Mouse (Mus musculus) 3134 (cell line): ENCODE data around the gene Adam19.

Experiments
- DNase-seq: peaks from one replicate; pipeline ENCODE4 v3.0.0-alpha.2; 2011; ENCODE audit warnings: low spot score; ENCODE audit not compliant: insufficient read length; ENCODE audit errors: extremely low read depth

Gene Adam19

DNA sequence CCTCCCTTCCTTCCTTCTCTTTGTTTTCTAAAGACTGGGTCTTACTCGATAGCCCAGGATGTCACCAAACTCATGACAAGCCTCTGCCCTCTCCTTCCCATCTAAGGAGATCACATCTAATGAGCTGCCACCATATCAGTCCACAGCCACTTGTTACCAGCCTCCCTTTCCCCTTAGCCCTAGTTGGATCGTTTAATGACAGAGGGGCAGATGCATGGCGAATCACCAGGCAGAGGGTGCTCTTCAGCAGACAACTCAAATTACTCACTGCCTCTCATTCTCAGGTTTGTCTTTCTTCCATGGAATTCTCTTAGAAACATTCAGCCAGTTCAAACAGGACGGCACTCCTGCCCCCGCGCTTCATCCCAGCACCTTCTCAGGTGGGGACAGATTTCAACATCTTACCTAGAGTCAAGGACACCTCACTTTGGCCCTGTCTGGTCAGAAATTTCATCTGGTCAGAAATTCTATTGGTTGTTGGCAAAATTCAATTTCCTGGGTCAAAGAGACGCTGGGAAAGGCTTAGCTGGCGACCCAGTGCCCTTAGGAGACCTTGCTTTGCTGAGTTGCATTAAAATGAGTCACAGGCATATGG is 16.8 kb downstream of the Adam19 start:
- peak; percentile 7 for DNase-seq

DNA sequence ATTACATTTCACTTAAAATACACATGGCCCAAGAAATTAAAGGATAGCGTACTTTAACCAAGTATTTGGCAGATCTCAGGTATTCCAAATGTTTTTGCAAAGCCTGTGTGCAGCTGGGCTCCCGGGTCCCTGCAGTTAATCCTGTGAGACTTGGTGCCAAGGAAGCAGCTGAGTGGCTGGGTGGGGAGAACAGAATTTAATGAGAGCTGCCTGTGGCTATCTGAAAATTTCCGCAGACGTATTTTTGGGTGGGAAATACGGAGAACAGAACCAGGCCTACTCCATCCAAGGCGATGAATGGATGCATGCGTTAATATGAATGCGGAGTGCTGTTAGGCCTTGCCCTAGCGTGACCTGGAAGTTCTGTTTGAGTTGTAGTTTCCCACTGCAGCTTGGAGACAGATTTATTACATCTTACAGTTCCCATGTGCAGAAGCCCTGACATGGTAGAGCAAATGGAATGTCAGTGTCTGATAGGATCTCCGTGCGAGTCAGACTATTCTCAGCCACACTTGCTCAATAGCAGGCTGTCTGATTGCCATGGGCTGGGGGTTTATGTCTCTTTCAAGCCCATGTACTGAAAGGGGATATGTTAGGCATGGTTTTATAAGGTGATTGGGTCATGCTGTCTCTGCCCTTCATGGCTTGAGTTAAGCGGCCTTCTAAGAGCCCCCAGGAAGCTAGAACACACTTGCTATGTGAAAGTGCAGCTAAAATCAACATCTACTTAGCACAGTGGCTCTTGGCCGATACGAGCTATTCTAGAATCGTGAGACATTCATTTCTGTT is 17.5 kb downstream of the Adam19 start:
- peak; percentile 33 for DNase-seq

DNA sequence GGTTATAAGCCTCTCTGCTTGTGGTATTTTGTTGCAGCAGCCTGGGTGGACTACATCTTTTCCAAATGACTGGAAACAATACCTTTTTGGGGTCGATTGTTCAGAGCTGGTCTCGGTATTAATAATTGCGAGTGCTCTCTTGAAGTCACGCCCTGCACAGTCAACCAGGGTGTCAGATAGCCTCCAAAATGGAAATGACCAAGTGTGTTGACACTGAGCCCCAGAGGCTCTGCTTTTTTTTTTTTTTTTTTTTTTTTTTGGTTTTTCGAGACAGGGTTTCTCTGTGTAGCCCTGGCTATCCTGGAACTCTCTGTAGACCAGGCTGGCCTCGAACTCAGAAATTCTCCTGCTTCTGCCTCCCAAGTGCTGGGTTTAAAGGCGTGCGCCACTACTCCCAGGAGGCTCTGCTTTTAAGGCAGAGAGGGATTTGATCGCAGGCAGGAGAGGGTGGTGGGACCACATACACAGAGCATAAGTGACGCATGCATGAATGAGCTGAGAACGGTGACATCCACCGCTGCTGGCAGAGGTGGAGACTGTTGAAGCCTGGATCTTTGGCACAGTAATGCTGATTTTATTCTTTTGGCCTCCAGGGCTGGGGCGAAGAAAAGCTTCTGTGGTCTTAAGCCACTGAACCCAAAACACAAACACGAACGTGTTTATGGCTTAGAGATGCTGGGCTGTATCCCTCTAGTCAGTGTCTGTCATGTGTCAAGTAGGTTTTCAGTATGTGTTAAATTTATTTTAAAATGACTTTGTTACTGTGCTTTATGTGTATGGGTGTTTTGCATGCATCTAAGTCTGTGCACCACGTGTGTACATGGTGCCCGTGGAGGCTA is 18.3 kb downstream of the Adam19 start:
- DNase-seq = no peak

DNA sequence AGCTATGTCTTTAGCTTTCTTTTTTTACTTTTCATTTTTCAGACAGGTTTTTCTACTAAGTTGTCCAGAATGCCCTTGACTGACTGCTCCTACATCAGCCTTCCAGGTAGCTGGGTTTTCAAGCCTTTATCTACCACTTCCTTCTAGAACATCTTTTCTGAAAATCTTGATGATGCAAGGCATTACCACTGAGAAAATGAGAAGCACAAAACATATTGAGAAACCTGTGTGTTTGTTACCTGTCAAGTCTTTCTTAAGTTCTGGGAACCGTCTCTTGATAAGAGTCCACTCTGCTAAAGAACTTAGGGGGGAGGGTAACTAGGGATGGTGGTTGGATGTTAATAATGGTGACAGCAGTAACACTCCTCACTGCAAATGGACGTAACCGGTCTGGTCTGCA is 19.7 kb downstream of the Adam19 start:
- no peak for DNase-seq

DNA sequence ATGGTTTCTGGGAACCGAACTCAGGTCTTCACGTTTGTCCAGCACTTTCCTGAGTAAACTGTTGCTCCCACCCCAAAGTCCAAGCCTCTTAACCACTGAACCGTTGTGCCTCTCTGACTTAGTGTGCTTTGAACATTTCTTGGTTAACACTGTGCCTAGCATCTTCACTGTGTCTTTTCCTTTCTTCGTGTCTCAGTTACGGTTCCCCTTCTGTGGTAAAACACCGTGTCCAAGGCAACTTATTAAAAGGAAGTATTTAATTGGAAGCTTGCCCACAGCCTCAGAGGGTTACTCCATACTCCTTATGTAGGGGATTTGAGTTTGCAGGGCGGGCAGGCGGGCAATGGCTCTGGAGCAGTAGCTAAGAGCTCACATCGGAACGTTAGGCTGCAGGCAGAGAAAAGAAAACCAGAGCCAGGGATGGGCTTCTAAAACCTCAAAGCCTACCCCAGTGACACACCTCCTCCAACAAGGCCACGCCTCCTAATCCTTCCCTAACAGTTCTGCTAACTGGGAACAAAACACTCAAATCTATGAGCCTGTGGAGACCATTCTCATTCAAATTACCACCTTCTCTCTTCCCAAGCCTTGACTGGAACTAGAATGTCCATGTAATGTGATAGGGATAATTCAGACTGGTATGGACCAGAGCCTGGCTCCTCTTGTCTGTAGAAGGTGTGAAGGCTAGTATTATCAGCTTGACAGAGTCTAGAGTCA is 20.8 kb downstream of the Adam19 start:
- no peak for DNase-seq

DNA sequence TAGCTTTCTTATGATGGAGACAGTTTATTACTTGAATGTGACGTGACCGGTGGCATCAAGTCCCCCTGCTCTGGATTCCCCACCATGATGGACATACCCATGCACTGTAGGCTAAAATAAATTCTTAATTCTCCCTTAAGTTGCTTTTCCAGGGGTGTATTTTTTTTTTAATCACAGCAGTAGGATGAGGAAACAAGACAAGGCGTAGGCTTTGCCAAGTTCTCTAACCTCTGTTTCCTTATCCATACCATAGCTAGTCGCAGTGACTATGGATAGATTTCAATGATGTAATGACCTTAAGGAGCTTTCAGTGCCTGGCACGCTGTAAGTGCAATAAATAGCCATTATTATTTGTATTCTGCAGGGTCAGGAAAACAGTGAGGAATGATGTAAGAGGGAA is 21.5 kb downstream of the Adam19 start:
- no peak for DNase-seq

DNA sequence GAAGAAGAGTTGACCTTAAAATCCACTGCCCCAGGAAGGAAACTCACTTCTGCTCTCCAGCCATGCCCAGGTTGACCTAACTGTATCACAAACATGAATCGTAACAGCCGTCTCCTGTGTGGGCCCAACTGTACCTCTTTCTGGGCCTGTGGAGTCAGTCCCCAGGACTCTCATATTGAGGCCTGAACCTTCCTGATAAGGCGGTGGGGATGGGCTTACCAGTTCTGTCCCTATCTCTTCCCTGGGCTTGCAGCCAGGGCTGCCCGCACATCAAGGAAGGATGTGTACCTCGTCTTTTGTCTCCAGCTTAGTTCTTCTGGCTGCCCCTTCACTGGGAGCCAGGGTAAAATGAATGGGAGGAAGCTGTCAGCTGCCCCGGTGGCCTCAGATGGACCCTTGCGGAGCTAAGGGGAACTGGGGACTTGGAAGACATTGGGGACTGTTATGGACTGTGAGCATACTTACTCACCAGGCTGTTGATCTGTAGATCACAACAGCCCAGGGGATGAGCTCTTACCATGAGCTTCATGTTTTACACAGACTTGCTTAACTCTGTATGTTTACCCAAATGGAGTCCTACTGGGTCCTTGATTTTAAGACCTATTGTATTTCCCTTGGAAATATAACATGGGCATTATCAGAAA is 22.1 kb downstream of the Adam19 start:
- DNase-seq = no peak

DNA sequence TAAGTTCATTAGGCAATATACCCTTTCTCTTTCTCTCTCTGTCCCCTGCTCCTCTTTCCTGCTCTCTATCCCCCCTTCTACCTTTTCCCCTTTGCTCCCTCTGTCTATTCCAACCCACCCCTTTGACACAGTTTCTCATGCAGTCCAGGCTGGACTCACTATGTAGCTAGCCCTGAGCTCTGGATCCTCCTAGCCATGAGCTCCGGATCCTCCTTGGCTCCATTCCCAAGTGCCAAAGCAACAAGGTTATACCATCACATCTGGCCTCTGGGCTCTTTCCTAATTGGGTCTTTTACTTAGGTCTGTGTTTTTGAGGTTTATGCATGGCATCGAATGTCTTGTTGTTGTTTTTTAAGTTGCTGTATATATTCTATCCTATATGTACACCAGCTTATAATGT is 25.3 kb downstream of the Adam19 start:
- DNase-seq = no peak

DNA sequence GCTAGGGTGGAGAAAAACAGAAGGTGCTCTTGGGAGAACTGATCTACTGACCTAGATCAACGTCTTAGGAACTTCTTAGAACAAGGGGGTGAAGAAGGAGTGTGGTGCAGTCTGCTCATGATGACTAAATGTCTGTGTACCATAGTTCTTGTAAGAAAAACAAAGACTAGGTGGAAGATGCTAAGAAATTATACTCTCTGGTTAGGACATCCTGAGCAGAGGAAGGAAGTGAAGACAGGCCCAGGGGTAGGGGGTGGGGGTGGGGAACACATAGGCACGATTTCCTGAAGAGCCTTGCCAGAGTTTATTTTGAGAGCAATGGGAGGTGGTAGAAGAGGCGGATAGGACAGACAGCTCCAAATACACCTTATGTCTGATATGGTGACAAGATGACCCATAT is 27.6 kb downstream of the Adam19 start:
- no peak for DNase-seq

DNA sequence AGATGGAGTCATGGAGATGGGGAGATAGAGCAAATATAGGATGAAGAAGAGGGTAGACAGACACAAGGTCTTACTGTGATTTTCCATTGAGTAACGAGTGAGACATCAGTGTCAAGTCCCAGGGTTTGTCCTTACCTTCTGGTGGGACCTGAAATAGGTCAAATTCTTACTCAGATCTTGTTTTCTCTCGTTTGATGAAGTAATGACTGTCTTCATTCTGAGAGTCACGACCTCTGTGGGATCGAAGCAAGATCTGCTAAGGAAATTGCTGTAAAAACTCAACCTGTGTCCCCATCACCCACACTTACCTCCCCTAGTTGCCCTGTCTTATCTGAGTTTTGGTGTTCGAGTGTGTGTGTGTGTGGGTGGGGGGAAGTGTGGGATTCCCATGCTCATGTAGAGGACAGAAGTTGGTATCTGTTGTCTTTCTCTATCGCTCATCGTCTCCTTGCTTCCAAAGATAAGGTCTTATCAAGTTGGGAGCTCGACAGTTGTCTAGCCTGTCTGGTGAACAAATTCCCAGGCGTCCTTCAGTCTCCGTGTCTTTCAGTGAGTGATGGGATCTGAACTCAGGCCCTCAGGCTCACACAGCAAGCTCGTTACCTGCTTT is 28.1 kb downstream of the Adam19 start:
- DNase-seq = no peak

DNA sequence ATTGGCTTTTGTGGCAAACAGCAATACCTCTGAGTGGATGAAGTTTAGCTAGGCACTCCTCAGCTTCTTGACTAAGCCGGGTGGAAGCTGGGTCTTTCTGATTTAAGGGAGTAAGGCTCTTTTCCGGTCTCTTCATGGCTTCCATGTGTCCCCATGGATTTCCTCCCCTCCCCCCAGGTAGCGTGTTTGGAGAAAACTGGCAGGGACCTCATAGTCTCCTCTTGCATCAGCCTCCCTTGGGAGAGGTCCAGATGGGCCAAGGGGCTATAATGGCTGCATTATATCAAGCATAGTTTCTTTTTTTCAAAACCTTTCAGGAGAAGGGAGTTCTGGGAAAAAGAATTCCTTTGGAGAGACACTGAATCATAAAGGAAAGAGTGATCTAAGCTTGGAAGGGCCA is 28.8 kb downstream of the Adam19 start:
- no peak for DNase-seq

DNA sequence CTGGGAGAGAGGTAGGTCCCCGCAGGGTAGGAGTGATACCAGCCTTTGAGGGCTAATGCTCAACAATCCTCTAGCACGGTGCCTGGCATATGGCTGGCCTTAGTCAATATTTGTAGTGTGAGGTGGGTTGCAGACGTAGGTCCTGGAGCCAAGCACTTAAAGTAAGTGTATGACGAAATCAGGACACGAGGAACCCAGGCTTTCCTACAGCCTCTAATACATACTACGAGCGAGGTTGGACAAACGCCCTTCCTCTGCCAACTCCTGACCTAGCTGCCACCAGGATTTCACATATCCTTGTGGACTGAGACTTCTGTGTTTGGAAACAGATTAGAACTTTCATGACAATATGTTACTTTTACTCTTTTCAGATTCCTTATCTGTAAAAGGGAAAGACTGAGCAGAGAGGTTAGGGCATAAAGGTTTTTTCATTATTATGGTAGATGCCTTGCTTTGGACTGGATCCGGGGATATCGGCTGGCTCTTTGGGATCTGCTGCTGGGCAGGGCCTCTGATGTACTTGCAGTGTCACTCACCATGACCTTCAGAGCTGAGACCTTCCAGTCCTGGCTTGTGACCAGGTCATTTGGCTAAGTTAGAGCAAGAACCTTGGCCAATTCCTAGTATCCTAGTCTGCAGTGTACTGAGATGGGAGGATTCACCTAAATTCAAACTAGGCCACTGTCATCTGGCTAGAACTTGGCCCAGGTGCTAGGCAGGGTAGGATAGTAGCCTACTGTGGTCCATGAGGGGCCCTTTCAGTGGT is 29.8 kb downstream of the Adam19 start:
- DNase-seq = no peak

DNA sequence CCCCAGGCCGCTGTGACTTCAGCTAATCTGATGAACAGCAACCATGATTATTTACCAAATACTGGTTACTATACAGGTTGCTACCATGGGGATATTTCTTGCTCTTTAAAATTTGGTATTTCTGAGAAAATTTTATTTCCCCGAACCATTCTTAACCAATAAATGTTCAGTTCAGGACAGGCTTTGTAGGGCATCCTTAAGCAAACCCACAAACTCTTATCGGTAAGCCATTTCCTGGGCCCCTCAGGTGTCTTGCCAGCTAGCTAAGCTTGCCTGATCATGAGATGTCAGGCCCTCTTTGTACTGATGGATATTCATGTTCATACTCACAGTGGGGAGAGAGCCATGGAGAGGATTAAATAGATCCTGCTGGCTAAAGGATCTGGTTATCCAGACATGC is 30.7 kb downstream of the Adam19 start:
- no peak for DNase-seq

DNA sequence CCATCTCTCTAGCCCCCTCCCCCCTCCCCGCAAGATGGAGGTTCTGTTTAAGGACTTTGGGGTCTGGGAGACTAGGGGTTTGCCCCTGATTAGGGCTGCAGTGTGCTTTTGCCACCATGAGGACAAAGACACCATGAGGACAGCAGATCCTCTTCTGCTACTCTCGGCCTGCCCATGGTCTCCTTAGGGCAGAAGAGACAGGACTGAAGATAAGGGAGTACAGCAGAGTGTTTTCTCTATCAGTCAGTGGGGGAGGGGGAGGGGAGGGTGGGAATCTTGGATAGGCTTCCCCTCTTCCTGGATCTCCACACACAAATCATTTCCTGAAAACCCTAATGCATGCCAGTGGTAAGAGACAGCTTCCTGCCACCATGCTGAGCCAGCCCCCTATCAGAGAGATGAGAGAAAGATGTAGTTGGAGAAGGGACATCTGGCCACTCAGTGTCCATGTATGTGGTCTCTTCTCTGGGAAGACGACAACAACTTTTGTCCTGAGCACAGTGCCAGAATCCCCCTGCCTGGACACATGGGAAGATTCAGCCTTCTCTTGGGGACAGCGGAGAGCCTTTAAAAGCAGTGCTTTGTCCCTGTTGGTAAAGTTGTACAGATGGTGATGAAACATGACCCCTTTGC is 33.4 kb downstream of the Adam19 start:
- DNase-seq = no peak

DNA sequence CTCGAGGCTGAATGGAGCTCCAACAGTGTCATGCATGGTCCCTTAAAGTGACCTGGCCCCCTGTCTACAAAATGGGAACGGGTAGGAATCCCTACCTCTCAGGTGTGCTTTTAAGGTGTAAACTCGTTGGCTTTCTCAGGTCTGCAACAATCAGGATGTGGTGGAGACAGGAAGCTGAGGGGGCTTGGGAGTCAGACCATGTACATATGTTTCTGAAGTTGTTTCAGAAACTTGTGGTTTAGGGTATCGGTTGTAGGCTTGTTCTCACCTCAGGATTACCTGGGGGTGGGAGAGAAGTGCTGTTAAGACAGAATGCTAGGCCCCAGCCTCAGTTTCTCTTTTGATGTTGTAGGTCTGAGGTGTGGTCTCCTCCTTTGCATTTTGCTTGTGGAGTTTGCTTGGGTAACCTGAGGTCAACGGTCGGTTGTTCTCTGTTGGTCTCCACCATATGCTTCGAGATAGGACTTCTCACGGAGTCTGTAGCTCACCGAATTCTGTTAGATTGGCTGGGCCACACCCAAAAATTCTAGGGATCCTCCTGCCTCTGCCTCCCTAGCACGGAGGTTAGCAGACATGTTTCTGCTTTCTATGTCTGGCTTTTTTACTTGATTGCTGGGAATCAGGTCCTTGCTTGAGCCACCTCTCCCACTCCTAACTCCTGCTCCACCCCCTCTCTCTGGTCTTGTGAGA is 34.4 kb downstream of the Adam19 start:
- DNase-seq = no peak

DNA sequence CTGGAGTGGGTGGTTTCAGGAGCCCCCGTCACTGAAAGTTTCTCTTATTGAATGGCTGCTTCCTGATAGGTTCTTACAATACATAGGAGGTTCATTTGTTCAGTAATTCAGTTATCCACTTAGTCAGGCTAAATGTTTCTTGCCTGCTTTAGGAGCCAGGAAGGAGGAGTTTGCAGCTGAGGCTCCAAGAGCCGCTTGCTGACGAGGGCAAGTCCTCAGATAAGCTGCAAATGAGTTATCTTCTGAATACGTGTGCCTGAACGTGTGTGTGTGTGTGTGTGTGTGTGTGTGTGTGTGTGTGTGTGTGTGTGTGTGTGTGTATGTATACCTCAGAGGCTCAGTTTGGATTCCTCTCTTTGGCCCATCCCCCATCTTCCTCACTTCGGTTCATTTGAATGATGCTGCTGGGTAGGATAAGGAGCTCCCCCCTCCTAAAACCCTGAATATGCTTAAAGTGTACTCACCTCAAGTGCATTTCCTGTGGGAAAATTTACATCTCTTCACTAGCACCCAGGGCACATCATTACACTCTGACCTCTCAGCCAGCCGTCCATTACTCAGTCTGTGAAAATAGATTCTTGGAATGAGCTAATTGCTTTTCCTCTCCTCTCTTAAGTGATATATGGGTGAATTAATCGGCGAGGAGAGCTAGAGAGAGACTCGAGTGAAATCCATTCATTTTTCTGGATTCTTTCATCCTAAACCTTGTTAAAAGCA is 35.3 kb downstream of the Adam19 start:
- DNase-seq = no peak

DNA sequence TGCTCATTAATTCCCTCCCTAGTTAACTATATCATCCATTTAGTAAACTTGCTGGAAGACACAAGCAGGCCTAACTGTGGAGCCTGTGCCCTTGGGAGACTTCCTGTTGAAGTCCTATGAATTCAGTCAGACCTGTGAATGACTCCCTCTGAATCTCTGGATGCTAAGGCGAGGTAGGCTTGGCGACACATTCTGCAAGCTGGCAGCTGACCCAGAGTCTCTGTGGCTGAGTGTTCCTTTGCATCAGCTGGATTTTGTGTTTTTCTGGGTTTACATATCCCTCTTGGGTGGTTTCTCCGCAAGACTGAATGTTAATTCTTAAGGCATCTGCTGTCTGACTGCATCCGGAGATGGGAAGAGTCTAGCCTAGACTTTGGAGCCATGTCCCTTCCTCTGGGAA is 36.3 kb downstream of the Adam19 start:
- no peak for DNase-seq
